Mouse (Mus musculus) thymus, adult 18-20 months (tissue): Measurements from ENCODE around the gene Ppp6r1.
"Not testable (repeated sequence)": the region's sequence is repeated elsewhere in the genome, so short reads cannot be mapped to it uniquely, and the experiment has no call there.

Experiments used
- DNase-seq, 2 experiments: peaks; one replicate each; pipeline ENCODE4 v3.0.0; 2022; ENCODE audit warnings: mixed read lengths in 2 of 2

Gene Ppp6r1

DNA sequence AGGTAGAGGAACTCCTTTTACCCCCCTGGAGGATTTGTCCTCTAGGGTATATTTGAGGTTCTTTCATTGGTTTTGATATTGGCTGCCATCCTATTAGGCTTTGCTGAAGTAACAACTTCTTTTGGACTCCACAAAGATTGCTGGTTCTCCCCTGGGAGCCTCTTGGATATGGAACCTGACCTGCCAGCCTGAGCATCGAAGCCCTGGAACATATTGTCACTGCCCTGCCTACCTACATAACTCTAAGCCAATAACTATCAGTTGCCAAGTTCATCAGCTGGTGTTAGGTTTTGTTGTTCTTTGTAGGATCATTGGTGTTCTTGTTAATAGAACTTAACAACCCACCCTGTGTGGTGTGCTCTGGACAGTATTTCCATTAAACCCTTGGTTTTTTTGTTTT, 45.9 kb downstream of the Ppp6r1 start:
- DNase-seq = no peak

DNA sequence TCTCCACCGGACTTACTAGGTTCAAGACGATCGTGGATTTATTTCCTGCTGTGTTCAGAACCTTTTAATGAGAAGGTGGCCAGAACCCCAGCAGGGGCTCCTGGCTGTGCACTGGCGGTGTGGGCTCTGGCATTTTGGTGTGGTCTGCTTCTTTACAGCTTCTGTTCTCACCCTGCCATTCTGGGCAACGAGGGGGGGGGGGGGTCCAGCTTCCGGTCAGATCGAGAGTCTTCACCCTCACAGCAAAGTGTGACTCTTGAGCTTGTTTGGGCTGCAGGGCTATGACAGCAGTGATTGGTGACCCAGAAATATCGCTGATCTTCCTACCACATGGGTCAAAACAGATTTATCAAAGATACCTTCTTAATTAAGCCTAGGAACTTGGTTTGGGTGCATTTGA, 46.4 kb downstream of the Ppp6r1 start:
- no peak for DNase-seq

DNA sequence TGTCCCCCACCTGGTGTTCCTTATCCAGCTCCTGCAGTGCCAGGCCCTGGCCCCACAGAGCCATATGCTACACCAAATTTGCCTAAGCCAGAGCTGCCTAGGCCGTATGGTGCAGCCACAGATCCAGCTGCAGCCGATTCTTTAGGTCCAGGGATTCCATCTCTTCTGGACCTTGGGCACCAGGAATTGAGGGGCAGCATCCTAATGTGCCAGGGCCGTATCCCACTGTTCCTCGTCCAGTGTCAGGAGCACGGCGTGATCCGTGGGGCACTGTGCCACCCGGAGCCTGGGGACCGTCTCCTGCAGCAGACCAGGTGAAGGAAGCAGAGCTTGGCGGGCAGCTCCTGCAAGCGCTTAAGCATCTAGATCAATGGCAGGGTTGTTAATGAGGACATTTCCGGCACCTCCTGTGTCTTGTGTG, 46.9 kb downstream of the Ppp6r1 start:
- no peak for DNase-seq

- DNase-seq = no peak
These were observed 47.3 kb downstream of the Ppp6r1 start for GRCm38 (mm10) chr7:4611511-4611910.

DNA sequence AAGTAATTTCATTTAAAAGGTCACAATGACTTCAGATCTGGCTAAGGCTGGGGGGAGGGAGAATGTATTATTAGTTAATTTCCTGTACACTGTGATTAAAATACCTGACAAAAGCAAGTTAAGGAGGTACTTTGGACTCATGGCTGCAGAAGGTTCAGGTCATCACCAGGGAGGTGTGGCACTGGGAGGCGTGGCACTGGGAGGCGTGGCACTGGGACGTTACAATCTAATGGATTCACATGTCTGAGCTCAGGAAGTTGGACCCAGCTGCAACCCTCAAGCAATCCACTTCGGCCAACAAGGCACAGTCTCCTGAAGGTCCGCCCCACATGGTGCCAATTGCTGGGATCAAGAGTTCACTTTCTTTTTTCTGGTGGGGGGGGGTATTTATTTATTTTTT, 50.8 kb downstream of the Ppp6r1 start:
- DNase-seq = no peak

DNA sequence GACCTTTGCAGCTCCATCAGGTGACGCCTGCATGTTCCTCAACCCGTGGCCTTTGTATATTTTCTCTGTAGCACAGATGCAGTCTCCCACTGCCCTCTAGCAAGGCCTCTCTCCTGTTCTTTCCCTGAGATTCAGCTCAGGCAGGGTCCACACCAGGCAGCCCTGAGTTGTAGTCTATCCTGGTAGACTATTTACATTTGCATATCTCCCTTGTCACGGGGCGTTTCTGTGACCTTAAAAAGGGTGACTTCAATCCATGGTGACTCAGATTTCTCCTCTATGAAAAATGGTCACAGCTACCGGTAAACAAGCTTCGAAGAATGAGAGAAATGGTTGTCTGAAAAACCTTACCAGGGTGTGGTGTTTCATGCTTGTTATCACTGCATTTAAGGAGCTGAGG, 54.9 kb downstream of the Ppp6r1 start, which contains the start of gene Ptprh:
Ptprh (minus strand) TSS at position 169 of the 400 bp plus-strand sequence.
- no peak for DNase-seq

- DNase-seq = no peak
These were observed 55.9 kb downstream of the Ppp6r1 start for GRCm38 (mm10) chr7:4602969-4603368.

DNA sequence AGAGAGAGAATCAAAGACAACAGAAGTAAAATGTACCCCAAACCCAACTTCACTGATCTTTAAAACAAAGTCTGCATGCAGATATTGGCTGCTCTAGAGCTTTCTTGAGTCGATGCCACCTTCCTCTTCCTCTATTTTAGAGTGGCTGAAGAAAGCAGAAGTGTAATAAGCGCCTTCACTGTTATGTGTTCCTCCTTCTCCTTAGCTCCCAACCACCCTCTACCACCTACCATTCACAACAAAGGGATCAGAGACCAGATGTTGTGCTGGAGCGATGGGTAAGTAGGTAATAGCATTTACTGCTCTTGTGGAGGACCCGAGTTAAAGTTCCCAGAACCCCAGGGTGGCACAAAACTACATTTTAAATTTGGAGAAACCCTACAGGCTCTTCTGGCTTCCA, 61.8 kb downstream of the Ppp6r1 start:
- DNase-seq = not testable (repeated sequence)
